Mouse (Mus musculus): ENCODE measurements around the gene St7. TPM values are rescaled to one million over a fixed set of nuclear protein-coding genes. Genes with fewer than 3 reads are reported as not detected.
A peak's percentile ranks its signal among the peaks of the same experiment; 100 is the strongest.

Gene St7
- polyA plus RNA-seq, 1 experiment from 2014 or later: 44.0 TPM

DNA sequence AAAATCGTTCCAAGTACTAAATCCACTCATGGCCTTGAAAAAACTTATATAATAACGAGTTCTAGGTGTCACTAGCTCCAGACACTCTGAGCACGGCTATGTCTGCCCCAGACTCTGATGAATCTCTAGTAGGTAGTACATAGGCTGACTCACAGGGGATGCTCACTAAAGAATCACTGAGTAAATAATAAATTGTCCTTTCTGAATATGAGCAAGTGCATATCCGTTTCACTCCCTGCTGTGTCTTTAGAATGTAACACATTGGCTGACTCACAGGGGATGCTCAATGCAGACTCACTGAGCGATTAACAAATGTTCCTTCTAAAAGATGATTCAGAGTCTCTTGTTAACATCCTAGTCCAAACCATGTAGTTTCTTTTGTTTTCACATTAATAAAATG, 285.6 kb downstream of the St7 start:
- Histone ChIP-seq H3K4me1 (ENCODE audit: insufficient read depth) (no peaks in the 10 kb centered on the region), H3K9ac (no peak overlapping the region), H3K36me3 (ENCODE audit: insufficient read depth) (no peaks in the 10 kb centered on the region), H3K4me3 (ENCODE audit: low read depth, low read length) (no peak overlapping the region), H3K4me2 (no peak overlapping the region), H3K27me3 (ENCODE audit: insufficient read depth, low read length) (no peaks in the 10 kb centered on the region), H3K27ac (ENCODE audit: low read depth) (no peak overlapping the region), H3K9me3 (ENCODE audit: low read depth, low read length) (no peaks in the 10 kb centered on the region)
- no peak for ATAC-seq (ENCODE audit: insufficient read depth)
- 79% methylated on average over 5 of the region's 5 CpGs for WGBS
- TF ChIP-seq CTCF (IDR thresholded peaks at IDR 0.05; ENCODE audit: low read depth): no peak
- DNase-seq: no peak

GRCm38 (mm10) chr6:17978881-17979280, 286.1 kb downstream of the St7 start:
- Histone ChIP-seq H3K4me1 (ENCODE audit: insufficient read depth) (no peaks in the 10 kb centered on the region), H3K4me2 (no peak overlapping the region), H3K36me3 (ENCODE audit: insufficient read depth) (no peaks in the 10 kb centered on the region), H3K27ac (ENCODE audit: low read depth) (no peak overlapping the region), H3K27me3 (ENCODE audit: insufficient read depth, low read length) (no peaks in the 10 kb centered on the region), H3K9ac (no peak overlapping the region), H3K9me3 (ENCODE audit: low read depth, low read length) (no peaks in the 10 kb centered on the region), H3K4me3 (ENCODE audit: low read depth, low read length) (no peak overlapping the region)
- no peak for TF ChIP-seq CTCF (IDR thresholded peaks at IDR 0.05; ENCODE audit: low read depth)
- WGBS: 71% methylated on average over 3 of the region's 3 CpGs
- ATAC-seq (ENCODE audit: insufficient read depth) (no peak), DNase-seq (no peak)

DNA sequence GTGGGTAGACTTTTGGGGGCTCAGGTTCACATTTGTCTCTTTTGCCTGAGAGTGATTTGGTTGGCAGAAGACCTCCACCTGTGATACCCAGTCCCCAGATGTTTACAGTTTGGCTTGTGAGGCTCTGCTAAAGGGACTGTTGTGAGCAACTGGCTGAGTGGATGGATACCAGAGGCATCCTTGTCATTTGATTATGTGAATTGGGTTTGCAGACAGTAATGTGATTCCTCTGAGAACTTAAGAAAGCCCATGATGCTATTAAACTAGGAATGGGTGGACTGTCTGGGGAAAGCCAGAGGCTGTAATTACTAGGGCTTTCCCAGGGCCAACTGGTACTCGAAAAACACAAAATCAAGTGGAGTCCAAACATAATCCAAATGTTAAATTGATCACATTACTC, 286.6 kb downstream of the St7 start:
- Histone ChIP-seq H3K27me3 (ENCODE audit: insufficient read depth, low read length) (no peaks in the 10 kb centered on the region), H3K9ac (no peak overlapping the region), H3K27ac (ENCODE audit: low read depth) (no peak overlapping the region), H3K9me3 (ENCODE audit: low read depth, low read length) (no peaks in the 10 kb centered on the region), H3K4me1 (ENCODE audit: insufficient read depth) (no peaks in the 10 kb centered on the region), H3K36me3 (ENCODE audit: insufficient read depth) (no peaks in the 10 kb centered on the region), H3K4me2 (no peak overlapping the region), H3K4me3 (ENCODE audit: low read depth, low read length) (no peak overlapping the region)
- TF ChIP-seq CTCF (IDR thresholded peaks at IDR 0.05; ENCODE audit: low read depth): no peak
- no peak for DNase-seq
- no peak for ATAC-seq (ENCODE audit: insufficient read depth)
- WGBS: 81% methylated on average over 1 of the region's 1 CpGs

GRCm38 (mm10) chr6:17990173-17991028, 297.7 kb downstream of the St7 start:
- no peak overlapping the region for H3K27ac ChIP-seq (ENCODE audit: low read depth)
- ATAC-seq (ENCODE audit: insufficient read depth): no peak
- 87% methylated on average over 9 of the region's 9 CpGs for WGBS
- H3K9ac ChIP-seq: no peak overlapping the region
- TF ChIP-seq CTCF (IDR thresholded peaks at IDR 0.05; ENCODE audit: low read depth): no peak
- H3K4me2 ChIP-seq: no peak overlapping the region
- H3K9me3 ChIP-seq (ENCODE audit: low read depth, low read length): no peaks in the 10 kb centered on the region
- DNase-seq: no peak
- peaks cover 26% of the 10 kb centered on the region; the same call in 1 of the 2 replicates for H3K36me3 ChIP-seq (ENCODE audit: insufficient read depth)
- no peaks in the 10 kb centered on the region for H3K27me3 ChIP-seq (ENCODE audit: insufficient read depth, low read length)
- no peaks in the 10 kb centered on the region for H3K4me1 ChIP-seq (ENCODE audit: insufficient read depth)
- no peak overlapping the region for H3K4me3 ChIP-seq (ENCODE audit: low read depth, low read length)

DNA sequence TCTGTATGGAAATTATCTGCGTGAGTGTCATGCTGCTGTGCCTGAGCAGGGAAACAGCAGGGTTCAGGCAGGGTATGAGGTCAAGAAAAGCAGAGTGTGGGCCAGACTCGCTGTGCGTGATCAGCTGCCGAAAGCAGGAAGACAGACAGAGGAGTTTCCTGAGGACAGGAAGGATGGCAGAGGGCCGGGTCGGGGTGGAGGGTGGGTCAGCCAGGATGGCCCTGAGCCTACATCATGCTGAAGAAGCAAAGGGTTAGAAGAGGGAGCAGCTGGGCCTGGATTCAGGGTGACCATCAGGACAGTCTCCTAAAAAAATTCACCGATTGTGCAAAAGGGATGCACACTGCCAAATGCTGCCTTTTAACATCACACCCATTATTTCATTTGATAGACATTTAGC, 298.9 kb downstream of the St7 start:
- no peak overlapping the region for H3K9ac ChIP-seq
- TF ChIP-seq CTCF (IDR thresholded peaks at IDR 0.05; ENCODE audit: low read depth): no peak
- DNase-seq: peak; percentile 42
- H3K4me2 ChIP-seq: no peak overlapping the region
- ATAC-seq (ENCODE audit: insufficient read depth): peak; percentile 55; the same call in 1 of the 2 replicates
- peaks cover 17% of the 10 kb centered on the region; the same call in 1 of the 2 replicates for H3K36me3 ChIP-seq (ENCODE audit: insufficient read depth)
- 32% methylated on average over 7 of the region's 7 CpGs for WGBS
- H3K4me1 ChIP-seq (ENCODE audit: insufficient read depth): no peaks in the 10 kb centered on the region
- no peaks in the 10 kb centered on the region for H3K9me3 ChIP-seq (ENCODE audit: low read depth, low read length)
- no peaks in the 10 kb centered on the region for H3K27me3 ChIP-seq (ENCODE audit: insufficient read depth, low read length)
- no peak overlapping the region for H3K27ac ChIP-seq (ENCODE audit: low read depth)
- H3K4me3 ChIP-seq (ENCODE audit: low read depth, low read length): no peak overlapping the region

Other genes starting within 250 kb of the St7 start
- gene Met, start 229.1 kb upstream of the St7 start, polyA plus RNA-seq (2014; fragmentation: Nextera tagmentation; extraction: Ambion mirVana): 10.7 and 12.5 TPM in 2 replicates
- 247 and 255 TPM in 2 replicates for gene Capza2, start 56.7 kb upstream of the St7 start, polyA plus RNA-seq (2014; fragmentation: Nextera tagmentation; extraction: Ambion mirVana)

All from lung, embryonic 14.5 days (tissue).